Mouse (Mus musculus): Measurements from ENCODE around the gene Kcns1.

Kcns1 gene

GRCm38 (mm10) chr2:164168571-164168946, 2.4 kb downstream of the Kcns1 start:
- DNase-seq = no peak

- peak; percentile 47 for DNase-seq
These were observed 3.0 kb downstream of the Kcns1 start for GRCm38 (mm10) chr2:164167752-164168570.

- DNase-seq = no peak
These were observed 6.0 kb downstream of the Kcns1 start for GRCm38 (mm10) chr2:164164941-164165340.

- no peak for DNase-seq
These were observed 9.3 kb downstream of the Kcns1 start for GRCm38 (mm10) chr2:164161515-164162055.

- DNase-seq = no peak
These were observed 12.1 kb downstream of the Kcns1 start for GRCm38 (mm10) chr2:164158838-164159237.

GRCm38 (mm10) chr2:164156158-164156557, 14.8 kb downstream of the Kcns1 start:
- no peak for DNase-seq

GRCm38 (mm10) chr2:164154007-164154406, 16.9 kb downstream of the Kcns1 start:
- no peak for DNase-seq

- no peak for DNase-seq
These were observed 18.6 kb downstream of the Kcns1 start for GRCm38 (mm10) chr2:164152341-164152740.

- DNase-seq = no peak
These were observed 20.7 kb downstream of the Kcns1 start for GRCm38 (mm10) chr2:164150086-164150760.

- DNase-seq = no peak
These were observed 24.4 kb downstream of the Kcns1 start for GRCm38 (mm10) chr2:164146556-164146955.

- no peak for DNase-seq
These were observed 26.4 kb downstream of the Kcns1 start for GRCm38 (mm10) chr2:164144541-164144940.

- no peak for DNase-seq
These were observed 26.9 kb downstream of the Kcns1 start for GRCm38 (mm10) chr2:164144025-164144424.

GRCm38 (mm10) chr2:164142021-164142420, 28.9 kb downstream of the Kcns1 start:
- DNase-seq = peak; percentile 36

GRCm38 (mm10) chr2:164137754-164138153, 33.2 kb downstream of the Kcns1 start:
- peak; percentile 39 for DNase-seq

GRCm38 (mm10) chr2:164136393-164136792, 34.5 kb downstream of the Kcns1 start:
- DNase-seq = no peak

GRCm38 (mm10) chr2:164135367-164135766, 35.5 kb downstream of the Kcns1 start:
- no peak for DNase-seq

- no peak for DNase-seq
These were observed 36.4 kb downstream of the Kcns1 start for GRCm38 (mm10) chr2:164134563-164134962.

GRCm38 (mm10) chr2:164131586-164131985, 39.3 kb downstream of the Kcns1 start:
- DNase-seq = no peak

GRCm38 (mm10) chr2:164128576-164129411, 42.1 kb downstream of the Kcns1 start:
- no peak for DNase-seq

- DNase-seq = no peak
These were observed 43.6 kb downstream of the Kcns1 start for GRCm38 (mm10) chr2:164127297-164127696.

- peak; percentile 60 for DNase-seq
These were observed 44.4 kb downstream of the Kcns1 start for GRCm38 (mm10) chr2:164126533-164126955.

GRCm38 (mm10) chr2:164123169-164123766, 47.6 kb downstream of the Kcns1 start:
- DNase-seq = no peak

GRCm38 (mm10) chr2:164119503-164119902, 51.4 kb downstream of the Kcns1 start:
- DNase-seq = no peak
